Mouse (Mus musculus) brain, embryonic 14.5 days (tissue): ENCODE data around the gene Cry1. TPM values are rescaled to one million over a fixed set of nuclear protein-coding genes. Genes with fewer than 3 reads are reported as not detected.

Source experiments
- DNase-seq: peaks from one replicate; pipeline ENCODE4 v3.0.0-alpha.2; 2011; ENCODE audit warnings: low read depth
- CTCF ChIP-seq: fragments of 200-500 bp; IDR thresholded peaks from 2 replicates; pipeline ENCODE4 v1.5.1; 2012; ENCODE audit warnings: inconsistent platforms, mild to moderate bottlenecking, moderate library complexity, borderline replicate concordance; ENCODE audit not compliant: insufficient read depth, insufficient read length; ENCODE audit errors: extremely low read depth
- POLR2A ChIP-seq: fragments of 200-500 bp; IDR thresholded peaks from 2 replicates; pipeline ENCODE4 v1.6.1; 2012; ENCODE audit warnings: mild to moderate bottlenecking, inconsistent platforms, borderline replicate concordance; ENCODE audit not compliant: poor library complexity, insufficient read depth, insufficient read length, severe bottlenecking; ENCODE audit errors: extremely low read depth
- polyA plus RNA-seq: library from polyadenylated mRNA; depleted of rRNA; stranded (reverse); fragments of >200 nt; gene quantifications from 2 replicates; pipeline ENCODE4 v1.2.3, GENCODE M21; 2012; rRNA removed

The Cry1 gene
- polyA plus RNA-seq, result 18.8 and 19.7 TPM in 2 replicates

DNA sequence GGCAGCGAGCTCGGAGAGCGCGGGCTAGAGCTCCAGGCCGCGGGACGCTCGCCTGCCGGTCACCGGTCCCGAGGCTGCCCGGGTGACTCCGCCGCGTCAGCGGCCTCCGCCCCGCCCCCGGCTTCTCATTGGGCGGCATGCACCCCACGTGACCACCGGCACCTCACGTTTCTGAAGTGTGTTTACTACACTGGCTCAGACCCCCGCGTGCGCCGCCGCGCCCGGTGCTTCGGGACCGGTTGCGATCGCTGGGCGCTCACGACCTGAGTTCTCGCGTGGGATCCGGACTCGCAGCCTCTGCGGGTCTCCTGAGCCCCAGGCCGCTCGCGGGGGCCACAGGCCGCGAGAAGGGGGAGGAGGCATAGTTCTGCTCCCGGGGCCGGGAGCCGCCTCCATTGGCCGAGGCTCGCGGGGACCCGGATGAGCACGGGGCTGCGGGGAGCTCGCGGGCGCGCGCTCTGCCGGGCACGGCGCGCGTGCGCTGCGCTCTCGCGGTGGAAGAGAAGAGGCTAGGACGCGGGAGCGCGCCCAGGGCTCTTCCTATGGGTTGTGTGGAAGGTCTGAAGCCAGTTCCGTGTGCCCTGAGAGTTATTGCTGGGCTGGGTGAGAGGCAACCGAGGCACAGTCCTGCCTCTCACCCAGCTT lies at the start of gene Cry1:
Cry1 (minus strand) TSS at position 101 of the 645 bp plus-strand sequence.
- no peak for TF ChIP-seq CTCF
- TF ChIP-seq POLR2A, result peak; percentile 86
- DNase-seq, result peak; percentile 98

DNA sequence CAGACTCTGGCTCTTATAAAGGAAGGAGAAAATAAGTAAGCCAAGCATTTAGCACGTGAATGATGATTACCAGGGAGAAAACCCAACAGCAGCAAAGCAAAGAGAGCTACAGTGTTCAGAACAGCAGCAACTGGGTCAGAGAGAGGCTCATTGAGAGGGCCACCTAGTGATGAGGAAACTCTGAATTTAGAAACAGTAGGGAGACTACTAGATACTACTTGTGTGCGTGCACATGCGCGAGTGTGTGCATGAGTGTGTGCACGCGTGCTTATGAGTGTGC lies 36.8 kb upstream of the Cry1 start:
- no peak for TF ChIP-seq POLR2A
- no peak for TF ChIP-seq CTCF
- DNase-seq, result no peak

- peak; percentile 93 for DNase-seq
- TF ChIP-seq CTCF, result peak; percentile 97
- TF ChIP-seq POLR2A, result no peak
Observed at GRCm38 (mm10) chr10:85220918-85221770, 36.3 kb upstream of the Cry1 start.

DNA sequence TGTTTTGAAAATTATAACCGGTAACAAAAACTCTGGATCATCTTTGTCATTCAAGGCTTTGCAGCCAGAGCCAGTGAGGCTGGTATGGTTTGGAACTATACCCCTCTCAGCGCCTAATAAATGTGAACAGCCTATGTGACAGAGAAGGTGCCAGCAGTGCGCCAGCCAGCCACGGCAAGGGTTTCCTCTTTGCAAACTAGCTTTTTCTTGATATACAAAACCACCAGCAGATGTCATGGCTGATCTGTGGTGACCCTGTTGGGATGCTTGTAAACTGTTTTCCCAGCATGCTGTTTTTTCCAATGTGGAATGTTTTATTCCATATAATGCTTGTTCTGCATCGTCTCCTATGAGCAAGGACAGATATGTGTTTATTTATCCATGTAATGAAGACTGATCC lies 30.0 kb upstream of the Cry1 start:
- DNase-seq, result peak; percentile 81
- TF ChIP-seq CTCF (peak; percentile 43; the same call in 1 of the 2 replicates), POLR2A (no peak)

- peak; percentile 7 for DNase-seq
- TF ChIP-seq POLR2A (no peak), CTCF (no peak)
Observed at GRCm38 (mm10) chr10:85211673-85212072, 26.8 kb upstream of the Cry1 start.

DNA sequence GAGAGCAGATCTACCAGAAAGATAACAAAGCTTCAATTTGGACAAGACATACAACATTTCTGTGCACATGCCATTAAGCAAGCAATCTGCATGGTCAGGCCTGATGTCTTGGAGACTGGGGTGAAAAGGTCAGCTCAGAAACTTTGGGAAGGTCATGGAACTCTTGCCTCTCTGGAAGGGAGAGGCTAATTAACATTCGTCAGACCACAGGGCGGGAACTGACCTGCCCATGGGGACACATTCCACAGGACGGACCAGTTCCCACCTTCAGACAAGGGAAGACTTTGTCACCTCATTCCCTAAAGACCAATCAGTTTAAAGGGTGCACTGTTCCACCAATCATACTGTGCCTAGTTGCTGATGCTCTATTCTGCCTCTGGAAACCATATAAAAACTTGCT lies 25.3 kb upstream of the Cry1 start:
- no peak for TF ChIP-seq CTCF
- no peak for TF ChIP-seq POLR2A
- no peak for DNase-seq

DNA sequence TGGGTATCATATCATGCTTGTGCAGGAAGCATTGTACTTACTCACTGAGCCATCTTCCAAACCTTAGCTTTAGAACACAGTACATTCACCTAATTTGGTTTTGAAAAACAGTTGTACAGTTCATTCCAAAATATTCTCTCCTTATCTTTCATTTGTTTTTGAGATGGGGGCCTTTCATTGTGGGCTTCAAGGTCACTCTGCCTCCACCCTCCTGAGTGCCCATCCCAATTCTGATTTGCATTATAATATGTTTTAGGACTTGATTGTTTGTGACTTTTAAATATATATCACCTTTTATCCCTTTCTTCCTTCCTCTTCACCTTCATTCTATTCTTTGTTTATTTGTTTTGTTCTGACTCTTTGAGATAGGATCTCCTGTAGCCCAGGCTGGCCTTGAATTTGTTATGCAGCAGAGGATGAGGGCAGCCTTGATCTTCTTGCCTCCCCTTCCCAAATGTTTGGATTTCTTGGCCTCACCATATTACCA lies 24.3 kb upstream of the Cry1 start:
- no peak for TF ChIP-seq POLR2A
- no peak for DNase-seq

GRCm38 (mm10) chr10:85205316-85205715 lies 20.5 kb upstream of the Cry1 start:
- DNase-seq, result no peak
- TF ChIP-seq CTCF (no peak), POLR2A (no peak)

DNA sequence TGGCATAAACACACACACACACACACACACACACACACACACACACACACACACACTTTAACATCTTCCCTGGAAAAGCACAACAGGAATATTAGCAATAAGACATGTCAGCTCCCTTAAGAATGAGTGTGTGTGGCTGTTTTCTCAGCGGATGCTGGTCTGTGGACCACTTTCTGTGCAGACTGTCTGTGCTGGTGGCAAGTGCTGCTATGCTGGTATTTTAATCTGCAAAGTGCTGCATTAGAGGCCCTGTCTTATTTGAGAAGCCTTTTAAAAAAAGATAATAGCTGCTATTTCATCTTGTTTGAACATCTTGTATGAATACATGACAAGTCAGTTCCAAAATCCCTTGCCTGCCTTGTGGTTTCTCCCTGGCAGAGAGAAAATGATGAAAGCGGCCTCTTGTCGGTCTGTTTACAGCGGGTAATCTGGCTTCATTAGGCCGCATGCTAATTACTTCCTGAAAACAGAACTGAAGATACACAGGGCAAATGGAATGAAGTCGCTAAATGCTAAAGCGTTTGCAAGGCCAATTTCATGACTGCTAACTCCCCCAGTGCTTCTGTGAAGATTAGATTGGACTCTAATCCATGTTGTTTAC lies 19.5 kb upstream of the Cry1 start:
- no peak for TF ChIP-seq CTCF
- TF ChIP-seq POLR2A, result no peak
- DNase-seq, result peak; percentile 69

DNA sequence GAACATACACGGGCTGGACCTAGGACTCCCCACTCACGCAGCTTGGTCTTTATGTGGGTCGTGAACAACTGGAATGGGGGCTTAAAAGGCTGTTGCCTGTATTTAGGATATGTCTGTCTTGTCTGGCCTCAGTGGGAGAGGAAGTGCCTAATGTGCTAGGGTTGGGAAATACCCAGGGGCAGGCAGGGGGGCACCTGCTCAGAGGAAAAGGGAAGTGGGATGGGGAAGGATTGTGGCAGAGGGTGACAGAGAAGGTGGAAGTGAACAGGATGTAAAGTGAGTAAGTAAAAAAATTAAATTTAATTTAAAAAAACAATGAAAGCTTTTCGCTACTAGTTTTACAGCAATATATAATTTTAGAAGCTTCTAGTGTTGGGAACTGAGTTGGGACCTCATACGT lies 9.7 kb upstream of the Cry1 start:
- no peak for DNase-seq
- TF ChIP-seq CTCF, result no peak
- TF ChIP-seq POLR2A, result no peak

DNA sequence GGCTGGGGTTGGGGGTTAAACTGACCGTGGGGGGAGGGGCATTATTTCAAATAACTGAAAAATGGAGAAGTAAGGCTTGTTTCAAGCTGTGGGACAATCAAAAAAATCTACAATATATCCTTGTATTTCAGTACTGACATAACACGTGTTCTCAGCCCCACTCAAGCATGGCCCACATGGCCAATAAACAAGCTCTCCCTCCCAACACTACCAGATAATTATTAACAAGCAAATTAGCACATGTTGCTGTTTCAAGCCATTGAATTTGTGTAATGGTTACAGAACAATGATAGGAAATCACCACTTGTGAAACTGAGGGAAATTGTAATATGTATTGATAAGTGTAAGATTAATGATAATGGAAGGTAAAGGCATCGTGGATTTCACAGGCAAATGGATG lies 8.5 kb upstream of the Cry1 start:
- no peak for TF ChIP-seq CTCF
- no peak for TF ChIP-seq POLR2A
- no peak for DNase-seq

DNA sequence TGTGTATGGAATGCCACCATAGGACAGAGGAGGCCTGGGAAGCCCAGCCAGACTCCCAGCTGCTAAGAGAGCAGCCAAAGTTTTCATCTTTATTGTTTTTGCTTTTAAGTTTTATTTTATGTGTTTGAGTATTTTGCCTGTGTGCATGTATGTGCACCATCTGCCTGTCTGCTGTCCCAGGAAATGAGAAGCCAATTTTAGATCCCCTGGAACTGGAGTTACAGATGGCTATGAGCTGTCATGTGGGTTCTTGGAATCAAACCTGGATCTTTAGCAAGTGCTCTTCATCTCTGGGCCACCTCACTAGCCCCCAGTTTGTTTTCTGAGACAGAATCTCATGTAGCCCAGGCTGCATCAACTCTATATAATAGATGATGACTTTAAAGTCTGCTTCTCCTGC lies 5.8 kb upstream of the Cry1 start:
- no peak for DNase-seq
- TF ChIP-seq CTCF, result no peak
- TF ChIP-seq POLR2A, result no peak

- no peak for TF ChIP-seq POLR2A
- TF ChIP-seq CTCF, result no peak
- no peak for DNase-seq
Observed at GRCm38 (mm10) chr10:85189966-85190365, 5.1 kb upstream of the Cry1 start.

GRCm38 (mm10) chr10:85186499-85186794 lies 1.6 kb upstream of the Cry1 start:
- DNase-seq, result no peak
- TF ChIP-seq CTCF (no peak), POLR2A (no peak)
